Mouse (Mus musculus): ENCODE data around the gene Hspd1.

- no peak for TF ChIP-seq CTCF (IDR thresholded peaks at IDR 0.05; ENCODE audit: insufficient read depth, low read length)
- no peak for TF ChIP-seq POLR2A (IDR thresholded peaks at IDR 0.05; ENCODE audit: borderline replicate concordance, extremely low read depth, low read depth, low read length)
Measured at GRCm38 (mm10) chr1:55130190-55130916, 42.3 kb upstream of the Hspd1 start.

Data from lung, adult 2 months (tissue).